Mouse (Mus musculus) CH12.LX (cell line): ENCODE measurements around the gene Irs2.

Experiments used
- CTCF ChIP-seq, 2 experiments: IDR thresholded peaks in 1 of 2; conservative IDR thresholded peaks in 1 of 2; 2 replicates each; pipeline ENCODE4 v1.5.1; 2011 to 2012; ENCODE audit warnings: low read depth in 2 of 2, low read length in 2 of 2, improper control_type of control experiment in 1 of 2, inconsistent platforms in 1 of 2, mild to moderate bottlenecking in 1 of 2, moderate library complexity in 1 of 2
- ETS1 ChIP-seq: conservative IDR thresholded peaks from 2 replicates; pipeline ENCODE4 v1.6.1; 2012; ENCODE audit warnings: low read depth, mild to moderate bottlenecking, inconsistent platforms, low read length, improper control_type of control experiment, moderate library complexity
- MXI1 ChIP-seq: IDR thresholded peaks from 2 replicates; pipeline ENCODE4 v1.6.1; 2011; ENCODE audit warnings: mild to moderate bottlenecking, low read depth, low read length, improper control_type of control experiment

- TF ChIP-seq CTCF (conservative IDR thresholded peaks at IDR 0.05 in 1 of 2, IDR thresholded peaks at IDR 0.05 in 1 of 2; ENCODE audit: low read depth in 2 of 2, low read length in 2 of 2) = no peak
- TF ChIP-seq MXI1 = no peak
- no peak for TF ChIP-seq ETS1
These were observed 34.8 kb upstream of the Irs2 start for GRCm38 (mm10) chr8:11042872-11043587.
